Mouse (Mus musculus) large intestine, adult 2 months (tissue): ENCODE results near the gene Gm14296. TPM values are rescaled to one million over a fixed set of nuclear protein-coding genes. Genes with fewer than 3 reads are reported as not detected.
"Not testable (repeated sequence)": the region's sequence is repeated elsewhere in the genome, so short reads cannot be mapped to it uniquely, and the experiment has no call there.

Experiments
- DNase-seq: peaks from one replicate; pipeline ENCODE4 v3.0.0-alpha.2; 2012; ENCODE audit warnings: low read depth, low spot score
- WGBS: fragments of 180-500 bp; shearing (Covaris S2); methylation state at CpG from one replicate; pipeline ENCODE4 v1.1.7; 2018; 5-methylcytosine and 5-hydroxymethylcytosine counted together
- polyA plus RNA-seq: library from polyadenylated mRNA; depleted of rRNA; stranded (reverse); fragments of >200 nt; gene quantifications from 2 replicates; pipeline ENCODE4 v1.2.3, GENCODE M21; 2012; rRNA removed

Gm14296 gene
- polyA plus RNA-seq: 0.81 and 1.0 TPM in 2 replicates

GRCm38 (mm10) chr2:176927709-176928108 lies at the start of gene Gm14296:
Gene Gm14296 (minus strand): TSS chr2:176927809.
- no CpG with 5 or more reads among the region's 2 CpGs for WGBS
- not testable (repeated sequence) for DNase-seq

GRCm38 (mm10) chr2:176905464-176905863 lies 22.1 kb downstream of the Gm14296 start:
- WGBS: no CpG with 5 or more reads among the region's 1 CpGs
- not testable (repeated sequence) for DNase-seq

Other genes with a start within 250 kb of the Gm14296 start
- gene Gm14305, start 219.5 kb downstream of the Gm14296 start, polyA plus RNA-seq: 1.5 and 1.7 TPM in 2 replicates
- 0.97 and 1.9 TPM in 2 replicates for gene Gm14295, start 129.2 kb downstream of the Gm14296 start, polyA plus RNA-seq
- not detected in 2 replicates for gene Gm14408, start 96.7 kb downstream of the Gm14296 start, polyA plus RNA-seq
- gene Gm14419, start 73.1 kb upstream of the Gm14296 start, polyA plus RNA-seq: 0.26 and 0.61 TPM in 2 replicates
- not detected in 2 replicates for gene Gm14401, start 146.5 kb upstream of the Gm14296 start, polyA plus RNA-seq